Mouse (Mus musculus) limb, embryonic 11.5 days (tissue): ENCODE results near the gene Engase. TPM values are rescaled to one million over a fixed set of nuclear protein-coding genes. Genes with fewer than 3 reads are reported as not detected.

Experiments
- ATAC-seq: fragments of 200-750 bp; cut with Nextera tagmentation; 2 replicates; pipeline ENCODE4 v1.8.0; 2017; ENCODE audit warnings: low read depth; ENCODE audit not compliant: insufficient number of reproducible peaks, low FRiP score, low TSS enrichment
- DNase-seq: peaks from one replicate; pipeline ENCODE4 v3.0.0-alpha.2; 2015; ENCODE audit warnings: low spot score
- H3K27ac ChIP-seq: fragments of 300-500 bp; sonication (generic); replicated peaks from 2 replicates; pipeline ENCODE4 v1.5.1; 2014; ENCODE audit warnings: low read depth, mild to moderate bottlenecking, low read length
- H3K27me3 ChIP-seq: fragments of 300-500 bp; sonication (generic); 2 replicates; pipeline ENCODE4 v1.6.1; 2014; ENCODE audit warnings: mild to moderate bottlenecking, low read length, mixed read lengths; ENCODE audit not compliant: control insufficient read depth, insufficient read depth
- H3K36me3 ChIP-seq: fragments of 300-500 bp; sonication (generic); 2 replicates; pipeline ENCODE4 v1.6.1; 2014; ENCODE audit warnings: mild to moderate bottlenecking, low read length, moderate library complexity, mixed read lengths; ENCODE audit not compliant: control insufficient read depth, insufficient read depth
- H3K4me1 ChIP-seq: fragments of 300-500 bp; sonication (generic); 2 replicates; pipeline ENCODE4 v1.6.1; 2014; ENCODE audit warnings: low read length, mixed read lengths; ENCODE audit not compliant: control insufficient read depth, insufficient read depth
- H3K4me2 ChIP-seq: fragments of 300-500 bp; sonication (generic); 2 replicates; pipeline ENCODE4 v1.6.1; 2014; ENCODE audit warnings: low read depth, mild to moderate bottlenecking, moderate library complexity; ENCODE audit not compliant: severe bottlenecking
- H3K4me3 ChIP-seq: fragments of 300-500 bp; sonication (generic); 2 replicates; pipeline ENCODE4 v1.5.1; 2014; ENCODE audit warnings: low read depth, low read length
- H3K9ac ChIP-seq: fragments of 300-500 bp; sonication (generic); 2 replicates; pipeline ENCODE4 v1.6.1; 2014; ENCODE audit warnings: mild to moderate bottlenecking, low read length
- H3K9me3 ChIP-seq: fragments of 300-500 bp; sonication (generic); 2 replicates; pipeline ENCODE4 v1.6.1; 2016; ENCODE audit warnings: low read length; ENCODE audit not compliant: control insufficient read depth
- WGBS: fragments of 180-500 bp; shearing (Covaris S2); extraction: QIAGEN DNeasy Blood & Tissue Kit; methylation state at CpG from one replicate; pipeline ENCODE4 v1.1.7; 2014; 5-methylcytosine and 5-hydroxymethylcytosine counted together
- polyA plus RNA-seq: library from polyadenylated mRNA; unstranded; fragments of >200 nt; fragmentation: Nextera tagmentation; extraction: Ambion mirVana; gene quantifications from 2 replicates; pipeline ENCODE4 v1.2.1, GENCODE M21; 2014

Engase gene
- polyA plus RNA-seq, 1 experiment from 2014 or later: 4.8 TPM

DNA sequence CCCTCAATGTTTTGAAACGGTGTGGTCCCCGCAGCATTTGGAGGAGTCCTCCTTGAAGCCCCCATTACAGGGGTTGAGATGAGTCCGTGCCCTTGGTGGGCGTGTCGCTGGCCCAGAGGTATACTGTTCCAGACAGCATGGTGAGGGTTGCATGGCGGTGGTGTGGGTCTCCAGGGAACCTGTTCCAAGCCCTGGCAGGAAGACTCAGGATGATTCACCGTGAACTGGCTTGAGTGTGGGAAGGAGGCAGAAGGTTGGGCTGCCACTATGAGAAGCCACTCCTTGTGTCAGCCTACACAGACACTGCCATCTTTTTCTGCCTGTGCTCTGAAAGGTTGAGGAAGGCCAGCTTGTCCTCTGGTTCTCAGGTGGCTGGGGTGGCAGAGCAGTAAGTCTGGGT is 41.3 kb downstream of the Engase start:
- H3K27me3 ChIP-seq: no peaks in the 10 kb centered on the region
- 89% methylated on average over 7 of the region's 7 CpGs for WGBS
- no peaks in the 10 kb centered on the region for H3K36me3 ChIP-seq
- no peak overlapping the region for H3K4me2 ChIP-seq
- H3K27ac ChIP-seq: no peak overlapping the region
- no peaks in the 10 kb centered on the region for H3K9me3 ChIP-seq
- ATAC-seq (no peak), DNase-seq (no peak)
- H3K4me3 ChIP-seq: no peak overlapping the region
- no peak overlapping the region for H3K9ac ChIP-seq
- H3K4me1 ChIP-seq: no peaks in the 10 kb centered on the region

DNA sequence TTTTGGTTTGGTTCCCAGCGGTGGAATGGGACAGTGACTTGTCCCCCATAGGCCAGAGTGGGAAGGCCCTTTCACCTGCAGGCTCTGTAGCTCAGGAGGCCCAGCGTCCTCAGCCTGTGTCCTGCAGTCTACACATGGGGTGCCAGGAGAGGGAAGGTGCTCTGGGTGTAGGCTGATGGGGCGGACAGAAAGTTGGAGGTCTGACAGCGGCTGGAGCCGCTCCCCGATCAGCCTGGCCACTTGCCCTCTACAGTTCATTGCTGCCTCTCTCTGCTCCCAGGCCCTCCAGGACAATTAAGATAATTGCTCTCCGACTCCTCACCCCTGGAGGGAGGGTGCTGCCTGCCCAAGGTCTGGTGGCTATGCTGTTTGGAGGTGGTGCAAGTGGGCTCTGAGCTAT is 42.1 kb downstream of the Engase start:
- Histone ChIP-seq H3K4me1 (no peaks in the 10 kb centered on the region), H3K9ac (no peak overlapping the region), H3K27me3 (no peaks in the 10 kb centered on the region), H3K4me3 (no peak overlapping the region), H3K4me2 (no peak overlapping the region), H3K9me3 (no peaks in the 10 kb centered on the region), H3K36me3 (no peaks in the 10 kb centered on the region), H3K27ac (no peak overlapping the region)
- 52% methylated on average over 7 of the region's 7 CpGs for WGBS
- ATAC-seq (no peak), DNase-seq (no peak)

DNA sequence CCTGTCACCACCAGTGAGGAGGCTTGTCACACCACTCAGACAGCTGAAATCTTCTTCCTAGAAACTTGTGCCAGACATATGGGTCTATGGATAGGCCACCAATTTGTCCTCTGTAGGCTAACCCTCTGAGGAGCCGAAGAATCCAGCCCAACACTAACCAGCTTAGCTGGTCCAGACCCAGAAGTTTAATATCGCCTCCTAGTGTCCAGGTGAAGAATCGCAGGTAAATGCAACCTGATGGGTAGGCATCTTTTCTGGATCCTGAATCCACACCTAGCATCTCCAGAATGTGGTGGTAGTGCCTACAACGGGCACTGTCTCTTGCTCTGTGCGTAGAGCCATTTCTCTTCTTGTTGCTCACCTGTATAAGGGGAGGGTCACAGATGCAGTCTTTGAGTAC is 43.6 kb downstream of the Engase start:
- Histone ChIP-seq H3K4me3 (no peak overlapping the region), H3K4me2 (no peak overlapping the region), H3K27me3 (no peaks in the 10 kb centered on the region), H3K9ac (no peak overlapping the region), H3K4me1 (no peaks in the 10 kb centered on the region), H3K9me3 (no peaks in the 10 kb centered on the region), H3K36me3 (no peaks in the 10 kb centered on the region), H3K27ac (no peak overlapping the region)
- ATAC-seq (no peak), DNase-seq (no peak)
- WGBS: 58% methylated on average over 5 of the region's 5 CpGs

DNA sequence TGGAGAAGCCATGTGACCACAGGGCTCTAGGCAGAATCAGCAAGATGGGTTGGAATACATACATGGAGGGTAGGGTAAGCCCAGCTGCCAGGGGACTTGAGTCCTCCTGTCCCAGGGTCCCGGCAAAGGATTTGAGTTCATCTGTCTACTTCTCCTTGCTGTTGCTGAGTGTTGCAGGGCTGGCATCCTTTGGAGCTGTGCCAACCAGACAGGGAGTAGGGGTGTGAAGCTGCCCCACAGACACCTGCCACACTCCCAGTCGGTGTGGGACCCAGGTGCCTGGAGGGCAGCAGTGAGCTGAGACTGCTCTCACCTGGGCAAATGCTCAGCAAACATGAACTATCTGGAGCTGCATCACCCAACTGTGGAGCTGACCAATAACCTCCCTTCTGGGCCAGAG is 44.3 kb downstream of the Engase start:
- H3K36me3 ChIP-seq: no peaks in the 10 kb centered on the region
- no peak overlapping the region for H3K4me3 ChIP-seq
- no peak overlapping the region for H3K4me2 ChIP-seq
- DNase-seq (no peak), ATAC-seq (no peak)
- no peaks in the 10 kb centered on the region for H3K9me3 ChIP-seq
- WGBS: 90% methylated on average over 2 of the region's 2 CpGs
- no peaks in the 10 kb centered on the region for H3K27me3 ChIP-seq
- no peaks in the 10 kb centered on the region for H3K4me1 ChIP-seq
- H3K27ac ChIP-seq: no peak overlapping the region
- no peak overlapping the region for H3K9ac ChIP-seq

DNA sequence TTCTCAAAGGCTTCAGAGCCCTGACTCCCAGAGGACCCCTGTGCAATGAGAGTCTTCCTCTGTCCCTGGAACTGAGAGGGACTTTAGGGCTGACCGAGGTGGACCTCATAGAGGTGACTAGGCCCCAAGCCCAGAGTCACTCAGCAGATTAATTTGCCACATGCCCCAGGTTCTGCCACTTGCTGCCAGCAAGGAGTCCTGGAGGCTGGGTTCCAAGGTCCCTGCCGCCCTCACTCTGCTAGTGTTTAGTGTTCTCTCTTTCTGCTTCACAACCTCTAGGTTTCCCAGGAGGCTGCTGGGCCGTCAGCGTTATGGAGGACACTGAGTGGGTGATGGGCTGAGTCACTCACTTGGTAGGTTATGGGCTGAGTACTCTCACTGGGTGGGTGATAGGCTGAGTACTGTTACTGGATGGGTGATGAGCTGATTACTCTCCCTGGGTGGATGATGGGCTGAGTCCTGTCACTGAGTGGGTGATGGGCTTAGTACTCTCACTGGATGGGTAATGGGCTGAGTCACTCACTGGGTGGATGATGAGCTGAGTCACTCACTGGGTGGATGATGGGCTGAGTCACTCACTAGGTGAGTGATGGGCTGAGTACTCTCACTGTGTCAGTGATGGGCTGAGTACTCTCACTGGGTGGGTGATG is 47.0 kb downstream of the Engase start:
- no peak for DNase-seq
- Histone ChIP-seq H3K36me3 (no peaks in the 10 kb centered on the region), H3K9me3 (no peaks in the 10 kb centered on the region), H3K4me2 (no peak overlapping the region), H3K27ac (no peak overlapping the region), H3K4me1 (no peaks in the 10 kb centered on the region), H3K4me3 (no peak overlapping the region), H3K9ac (no peak overlapping the region), H3K27me3 (no peaks in the 10 kb centered on the region)
- 88% methylated on average over 4 of the region's 4 CpGs for whole genome bisulfite sequencing
- ATAC-seq: no peak

DNA sequence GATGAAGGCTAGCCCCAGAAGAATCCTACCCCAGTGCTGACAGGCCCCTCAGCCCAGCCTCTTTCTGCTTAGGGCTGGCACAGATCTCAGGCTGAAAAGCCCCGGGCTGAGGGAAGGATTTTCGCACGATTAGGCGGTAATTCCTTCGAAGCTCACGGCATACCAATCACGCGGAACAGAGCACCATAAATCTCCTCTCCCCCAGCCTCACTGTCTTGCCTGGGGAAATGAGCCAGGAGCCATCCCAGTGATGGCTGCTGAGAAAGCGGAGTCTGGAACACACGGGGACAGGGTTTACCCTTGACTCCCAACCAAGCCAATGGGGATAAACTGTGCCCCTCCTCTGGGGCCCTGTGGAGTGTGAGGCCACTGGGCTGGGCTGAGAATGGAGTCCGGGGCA is 48.4 kb downstream of the Engase start:
- ATAC-seq (no peak), DNase-seq (no peak)
- H3K9ac ChIP-seq: no peak overlapping the region
- no peak overlapping the region for H3K27ac ChIP-seq
- H3K36me3 ChIP-seq: no peaks in the 10 kb centered on the region
- H3K4me3 ChIP-seq: no peak overlapping the region
- no peaks in the 10 kb centered on the region for H3K4me1 ChIP-seq
- no peaks in the 10 kb centered on the region for H3K9me3 ChIP-seq
- H3K4me2 ChIP-seq: no peak overlapping the region
- H3K27me3 ChIP-seq: no peaks in the 10 kb centered on the region
- WGBS: 44% methylated on average over 11 of the region's 11 CpGs

DNA sequence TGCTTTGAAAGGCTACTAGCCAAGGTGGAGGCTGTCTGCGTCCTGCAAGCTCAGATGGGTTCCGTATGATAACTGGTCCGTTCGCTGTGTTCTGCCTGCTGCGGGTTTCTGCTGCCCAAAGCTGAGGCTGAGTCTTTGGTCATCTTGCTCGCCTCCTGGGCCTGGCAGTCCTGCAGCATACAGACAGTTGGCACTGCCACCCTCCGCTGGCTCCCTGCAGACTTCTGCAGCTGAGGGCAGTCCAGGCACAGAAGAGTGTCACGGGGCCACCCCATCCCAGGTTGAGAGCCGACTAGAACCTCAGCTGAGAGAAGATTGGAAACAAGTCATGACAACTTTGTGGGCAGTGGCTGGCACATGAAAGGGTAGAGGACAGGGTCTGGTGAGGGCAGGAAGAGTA is 52.1 kb downstream of the Engase start:
- no peak for ATAC-seq
- DNase-seq: no peak
- Histone ChIP-seq H3K4me3 (no peak overlapping the region), H3K9ac (no peak overlapping the region), H3K27me3 (no peaks in the 10 kb centered on the region), H3K4me2 (no peak overlapping the region), H3K9me3 (no peaks in the 10 kb centered on the region), H3K4me1 (0 out of 2 replicates have a peak, but pooled peaks cover 3% of the 10 kb centered on the region), H3K27ac (no peak overlapping the region), H3K36me3 (no peaks in the 10 kb centered on the region)
- 87% methylated on average over 9 of the region's 9 CpGs for WGBS

DNA sequence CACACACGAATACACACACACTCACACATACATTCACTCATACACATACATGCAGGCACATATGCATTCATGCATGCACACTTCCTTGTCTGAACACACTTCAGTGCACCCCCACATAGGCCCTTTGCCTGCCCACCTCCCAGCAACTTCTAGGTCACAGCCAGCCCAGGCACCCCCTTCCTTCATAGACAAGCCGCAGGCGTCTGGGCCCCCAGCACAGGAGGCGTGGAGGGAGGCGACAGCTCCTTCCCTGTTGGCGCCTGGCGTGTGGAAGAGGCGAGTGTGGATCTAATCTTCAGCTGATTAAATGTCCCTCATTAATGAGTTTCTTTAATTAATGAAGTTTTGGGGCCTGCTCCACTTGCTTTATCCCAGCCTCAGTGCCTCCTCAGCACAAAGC is 53.7 kb downstream of the Engase start:
- H3K4me2 ChIP-seq: no peak overlapping the region
- no peak for DNase-seq
- no peak for ATAC-seq
- H3K9me3 ChIP-seq: no peaks in the 10 kb centered on the region
- H3K4me3 ChIP-seq: no peak overlapping the region
- H3K36me3 ChIP-seq: no peaks in the 10 kb centered on the region
- H3K27me3 ChIP-seq: no peaks in the 10 kb centered on the region
- WGBS: 76% methylated on average over 8 of the region's 8 CpGs
- no peak overlapping the region for H3K9ac ChIP-seq
- peaks cover 9% of the 10 kb centered on the region; the same call in 1 of the 2 replicates for H3K4me1 ChIP-seq
- no peak overlapping the region for H3K27ac ChIP-seq
